Mouse (Mus musculus): ENCODE measurements at regions not wholly inside any gene's neighbourhood (a gene's known extent, or its start where the extent isn't known, plus 50 kb on each side); places are given as distances from the start of the nearest gene placed in this dataset.

GRCm38 (mm10) chr9:117903025-117903424 is 137.3 kb upstream of the Azi2 start:
- TF ChIP-seq EP300 (IDR thresholded peaks at IDR 0.05) (no peak), CTCF (IDR thresholded peaks at IDR 0.05) (peak; percentile 74)

Data from lung, postnatal 0 days (tissue).